8 mouse cellular contexts compared by ENCODE assay signal in genomic region chr17:21753342-21754208, GRCm38 (mm10). TPM values are rescaled to one million over a fixed set of nuclear protein-coding genes. Genes with fewer than 3 reads are reported as not detected.
DNase-seq lines count a peak whose midpoint lies in the region; ATAC-seq lines count a peak whose summit lies in the region.

No protein-coding gene starts in this region.

- H3K4me1 ChIP-seq in forebrain, embryonic 15.5 days, result peaks cover 7% of the 10 kb centered on the region
- 0 out of 2 replicates have a peak, but pooled peaks cover 6% of the 10 kb centered on the region for H3K4me1 ChIP-seq in kidney, embryonic 15.5 days

- no peaks in the 10 kb centered on the region for H3K9me3 ChIP-seq in forebrain, embryonic 15.5 days
- H3K9me3 ChIP-seq in kidney, embryonic 15.5 days (replicated peaks), result no peaks in the 10 kb centered on the region

- H3K36me3 ChIP-seq in forebrain, embryonic 15.5 days, result no peaks in the 10 kb centered on the region
- H3K36me3 ChIP-seq in kidney, embryonic 15.5 days, result no peaks in the 10 kb centered on the region

- no peak overlapping the region for H3K27ac ChIP-seq in forebrain, embryonic 15.5 days (replicated peaks)
- H3K27ac ChIP-seq in kidney, embryonic 15.5 days, result no peak overlapping the region

- peak overlapping the region; percentile 35 for H3K4me3 ChIP-seq in forebrain, embryonic 15.5 days
- peak overlapping the region; percentile 48 for H3K4me3 ChIP-seq in kidney, embryonic 15.5 days (replicated peaks)

- intact Hi-C loops in left cerebral cortex, postnatal 36 days (cut with DNase I), result no loop called here

- no peaks in the 10 kb centered on the region for H3K27me3 ChIP-seq in forebrain, embryonic 15.5 days
- no peaks in the 10 kb centered on the region; the same call in 1 of the 2 replicates for H3K27me3 ChIP-seq in kidney, embryonic 15.5 days

- 9% methylated on average over 20 of the region's 20 CpGs for WGBS in forebrain, embryonic 15.5 days
- WGBS in kidney, embryonic 15.5 days, result 9% methylated on average over 20 of the region's 20 CpGs

- peak; percentile 51 for ATAC-seq in forebrain, embryonic 15.5 days (replicated peaks)
- peak; percentile 80 for ATAC-seq in kidney, embryonic 15.5 days (replicated peaks; ENCODE audit: low FRiP score)
- peak; percentile 44; the same call in 1 of the 2 replicates for ATAC-seq in megakaryocyte progenitor cell, adult 5-6 weeks (replicated peaks; ENCODE audit: poor library complexity)

- peak overlapping the region; percentile 51 for H3K4me2 ChIP-seq in forebrain, embryonic 15.5 days (replicated peaks)
- peak overlapping the region; percentile 68 for H3K4me2 ChIP-seq in kidney, embryonic 15.5 days

- peak; percentile 7 for DNase-seq in right cerebral cortex, postnatal 4 days
- no peak for DNase-seq in right cerebral cortex, adult 18-20 months
- DNase-seq in spleen, adult 18-20 months, result no peak
- no peak for DNase-seq in thymus, postnatal 0 days (ENCODE audit: low spot score)
- no peak for DNase-seq in left cerebral cortex, postnatal 36 days (ENCODE audit: low spot score in 2 of 2)

- peak overlapping the region; percentile 28; the same call in 1 of the 2 replicates for H3K9ac ChIP-seq in forebrain, embryonic 15.5 days (replicated peaks)
- H3K9ac ChIP-seq in kidney, embryonic 15.5 days, result peak overlapping the region; percentile 36; the same call in 1 of the 2 replicates

RNA-seq across cellular contexts. Expression of gene Zfp229, which starts 23.0 kb away (rescaled TPM):
- 11.1 and 13.7 TPM in 2 replicates for polyA plus RNA-seq in forebrain, embryonic 15.5 days (2015; fragmentation: Nextera tagmentation; extraction: Ambion mirVana)
- polyA plus RNA-seq in kidney, embryonic 15.5 days (2015; fragmentation: Nextera tagmentation; extraction: Ambion mirVana), result 7.4 and 8.6 TPM in 2 replicates
- total RNA-seq in megakaryocyte progenitor cell, adult 5-6 weeks (2015), result 3.8 and 4.5 TPM in 2 replicates
- 5.4 TPM in 2 replicates for total RNA-seq in megakaryocyte progenitor cell, adult 5-6 weeks (2017)
- polyA plus RNA-seq in thymus, postnatal 0 days (2015; fragmentation: Nextera tagmentation; extraction: Ambion mirVana), result 3.2 and 3.8 TPM in 2 replicates
- total RNA-seq in left cerebral cortex, postnatal 36 days (2021), result 1 to 10 TPM; 3.4 to 3.5 TPM

RNA-seq across cellular contexts. Expression of gene Zfp760, which starts 46.0 kb away (rescaled TPM):
- polyA plus RNA-seq in forebrain, embryonic 15.5 days (2015; fragmentation: Nextera tagmentation; extraction: Ambion mirVana), result 17.9 and 18.2 TPM in 2 replicates
- polyA plus RNA-seq in kidney, embryonic 15.5 days (2015; fragmentation: Nextera tagmentation; extraction: Ambion mirVana), result 12.8 and 14.8 TPM in 2 replicates
- 6.9 and 7.0 TPM in 2 replicates for total RNA-seq in megakaryocyte progenitor cell, adult 5-6 weeks (2015)
- 5.9 and 7.8 TPM in 2 replicates for total RNA-seq in megakaryocyte progenitor cell, adult 5-6 weeks (2017)
- 3.0 and 3.5 TPM in 2 replicates for polyA plus RNA-seq in thymus, postnatal 0 days (2015; fragmentation: Nextera tagmentation; extraction: Ambion mirVana)
- total RNA-seq in left cerebral cortex, postnatal 36 days (2021), result 1 to 10 TPM; 6.8 to 9.5 TPM
